Mouse (Mus musculus): ENCODE measurements at regions not wholly inside any gene's neighbourhood (a gene's known extent, or its start where the extent isn't known, plus 50 kb on each side); places are given as distances from the start of the nearest gene placed in this dataset.

DNA sequence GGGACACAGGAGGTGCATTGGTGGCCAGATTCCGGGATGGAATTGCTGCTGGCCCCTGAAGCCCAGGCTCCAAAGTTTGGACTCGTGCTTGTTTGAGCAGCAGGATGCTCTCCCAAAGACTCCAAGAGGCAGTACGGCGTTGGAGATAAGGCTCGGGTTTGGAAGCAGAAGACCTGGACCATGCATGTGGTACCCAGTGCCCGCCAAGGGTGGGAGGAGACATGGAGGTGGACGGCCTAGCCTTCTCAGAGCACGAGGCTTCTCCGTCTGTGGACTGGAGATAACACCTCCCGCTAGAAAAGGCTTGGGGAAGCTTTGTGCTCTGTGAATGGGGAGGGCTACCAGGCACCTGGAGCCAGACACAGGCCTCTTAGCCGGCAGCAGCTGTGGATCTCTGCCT lies 271.7 kb downstream of the Rps6kc1 start:
- DNase-seq, result no peak

DNA sequence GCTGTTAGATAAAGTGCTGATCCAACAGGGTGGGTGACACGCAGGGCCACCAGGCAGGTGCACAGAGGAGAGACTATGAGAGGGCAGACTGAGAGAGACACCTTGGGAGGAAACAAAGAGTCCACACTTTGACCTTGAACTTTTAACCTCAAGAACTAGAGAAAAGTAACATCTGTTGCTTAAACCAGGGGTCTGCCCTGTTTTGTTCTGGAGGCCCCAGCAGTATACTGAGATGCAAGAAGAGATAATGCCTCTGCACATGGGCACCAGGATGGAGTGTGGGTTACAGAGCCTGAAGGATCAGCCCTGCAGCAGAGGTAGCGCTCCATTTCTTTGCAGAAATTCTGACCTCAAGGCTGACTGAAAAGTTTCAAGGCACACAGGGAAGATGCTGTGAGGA lies 276.6 kb downstream of the Rps6kc1 start:
- DNase-seq, result no peak

DNA sequence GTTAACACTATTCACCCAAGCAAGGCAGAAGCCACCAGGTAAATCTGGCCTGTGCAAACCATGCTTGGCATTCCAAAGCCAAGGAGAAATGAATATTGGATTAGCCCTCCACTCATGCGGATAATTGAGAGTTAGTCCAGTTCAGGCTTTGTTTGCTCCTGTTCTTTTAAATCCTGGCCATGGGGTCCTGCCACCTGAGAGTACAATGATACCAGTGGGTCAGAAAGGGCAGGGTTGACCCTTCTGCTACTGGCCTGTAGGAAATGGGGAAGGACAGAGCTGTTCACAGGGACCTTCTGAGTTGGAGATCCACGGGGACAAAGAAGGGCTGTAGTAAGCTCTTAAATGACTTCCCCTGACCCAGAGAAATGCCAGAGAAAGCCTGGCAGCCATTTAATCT lies 279.9 kb downstream of the Rps6kc1 start:
- no peak for DNase-seq

- DNase-seq, result no peak
These were observed 281.4 kb downstream of the Rps6kc1 start for GRCm38 (mm10) chr1:190630193-190630592.

DNA sequence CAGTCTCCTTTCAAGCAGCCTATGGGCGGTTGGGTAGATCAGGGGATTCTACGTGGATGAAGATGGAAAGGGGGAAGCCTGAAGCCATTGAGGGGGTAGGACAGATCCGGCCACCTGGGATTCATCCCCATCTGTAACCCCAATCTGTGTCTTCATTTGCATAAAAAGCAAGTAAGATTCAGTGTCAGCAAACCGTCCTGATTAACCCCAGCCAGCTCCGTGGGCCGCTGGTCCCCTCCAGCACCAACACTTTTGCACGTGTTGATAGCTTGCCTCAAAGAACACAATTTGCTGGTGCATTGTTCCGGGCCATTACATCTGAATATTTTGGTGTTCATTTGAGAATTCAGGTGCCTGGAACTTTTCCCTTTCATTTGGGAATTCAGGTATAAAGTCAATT lies 287.7 kb downstream of the Rps6kc1 start:
- DNase-seq, result no peak

GRCm38 (mm10) chr1:190600425-190600824 lies 311.1 kb downstream of the Rps6kc1 start:
- no peak for DNase-seq

DNA sequence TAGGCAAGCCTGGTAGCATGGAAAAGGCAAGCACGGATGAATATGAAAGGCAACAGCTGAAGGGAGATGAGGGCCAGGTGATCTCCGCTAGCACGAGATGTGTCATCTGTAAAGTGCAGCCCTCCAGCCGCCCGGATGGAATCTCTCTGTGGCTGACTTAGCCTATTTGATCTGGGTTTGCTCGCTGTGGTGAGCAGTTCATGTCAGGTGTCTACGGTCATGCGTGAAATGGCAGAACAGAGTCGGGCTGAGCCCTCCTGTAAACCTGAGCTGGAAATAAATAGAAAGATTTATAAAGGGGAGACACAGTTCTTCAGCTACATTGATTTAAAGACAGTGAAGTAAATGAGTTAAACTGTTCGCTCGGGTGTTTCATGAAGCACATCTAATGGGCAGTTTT lies 311.9 kb downstream of the Rps6kc1 start:
- no peak for DNase-seq

- DNase-seq, result no peak
These were observed 315.4 kb downstream of the Rps6kc1 start for GRCm38 (mm10) chr1:190596209-190596608.

DNA sequence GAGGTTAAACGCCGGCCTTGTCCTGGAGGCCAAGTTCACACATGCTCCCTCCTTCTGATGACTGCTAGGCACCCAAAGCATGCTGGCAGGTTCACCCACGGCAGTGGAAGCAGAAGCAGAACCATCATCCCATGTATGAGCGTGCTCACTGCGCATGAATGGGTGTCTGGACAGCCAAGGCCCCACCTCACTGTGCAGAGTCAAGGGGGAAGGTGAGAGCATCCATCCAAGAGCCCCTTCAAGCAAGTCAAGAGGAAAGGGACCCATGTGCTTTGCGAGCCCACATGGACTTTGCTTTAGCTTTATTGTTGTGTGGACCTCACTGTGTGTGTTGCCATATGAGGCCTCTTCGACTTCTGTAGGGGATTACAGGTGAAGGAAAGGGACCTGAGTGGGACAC lies 319.9 kb downstream of the Rps6kc1 start:
- DNase-seq, result no peak

- no peak for DNase-seq
These were observed 322.0 kb downstream of the Rps6kc1 start for GRCm38 (mm10) chr1:190589586-190589985.

DNA sequence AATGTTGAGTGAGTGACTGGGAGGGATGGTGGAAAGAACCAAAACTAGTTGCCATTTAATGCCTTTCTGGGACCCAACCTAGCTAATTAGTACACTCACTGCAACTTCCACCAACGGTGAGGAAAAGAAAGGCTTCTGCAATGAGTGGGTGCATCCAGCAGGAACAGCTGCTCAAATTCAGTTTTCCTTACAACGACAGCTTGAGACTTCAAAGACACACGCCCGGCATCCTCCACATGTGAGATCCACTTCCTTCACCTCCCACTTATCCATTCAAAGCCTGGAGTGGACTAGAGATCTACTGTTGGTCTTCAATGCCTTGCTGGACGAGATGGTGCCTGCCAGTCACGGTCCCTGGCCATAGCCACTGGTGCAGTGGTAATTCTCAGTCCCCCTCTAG lies 328.3 kb downstream of the Rps6kc1 start:
- no peak for DNase-seq

- no peak for DNase-seq
These were observed 330.9 kb downstream of the Rps6kc1 start for GRCm38 (mm10) chr1:190580653-190581052.

DNA sequence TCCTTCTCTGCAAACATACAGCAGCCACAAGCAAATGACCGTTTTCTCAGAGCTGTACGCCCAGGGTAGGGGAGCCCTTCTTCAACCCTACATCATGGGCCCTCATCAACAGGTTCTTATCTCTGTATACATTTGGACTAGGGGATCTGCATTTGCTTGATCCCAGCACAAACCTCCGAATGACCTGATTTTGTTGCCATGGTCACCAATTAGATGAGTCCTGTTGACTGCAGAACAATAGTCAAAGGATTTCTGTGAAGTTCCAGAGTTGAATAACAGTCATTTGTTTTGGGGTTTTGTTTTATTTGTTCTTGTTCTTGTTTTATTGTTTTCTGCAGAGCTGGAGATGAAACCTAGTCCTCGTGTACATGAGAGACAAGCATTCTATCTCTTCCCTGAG lies 340.6 kb downstream of the Rps6kc1 start:
- no peak for DNase-seq

- no peak for DNase-seq
These were observed 341.0 kb downstream of the Rps6kc1 start for GRCm38 (mm10) chr1:190570563-190570962.

DNA sequence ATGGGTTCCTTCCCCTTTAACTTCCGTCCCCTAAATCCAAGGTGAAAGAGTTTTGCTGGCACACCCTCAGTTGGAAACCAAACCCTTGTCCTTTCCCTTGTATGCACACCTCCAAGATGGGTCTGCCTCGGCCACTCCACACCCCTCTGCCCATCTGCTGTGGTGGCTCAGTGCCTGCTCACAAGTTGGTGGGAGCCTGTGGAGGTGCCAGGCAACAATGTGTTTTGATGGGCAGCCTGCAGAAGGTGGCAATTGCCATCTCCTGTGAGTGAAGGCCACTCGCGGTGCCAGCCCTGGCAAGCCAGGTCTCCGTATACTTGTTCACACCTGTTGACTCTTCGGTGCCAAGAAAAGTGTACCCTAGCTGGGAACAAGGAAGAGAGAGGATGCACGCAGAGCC lies 344.8 kb downstream of the Rps6kc1 start:
- no peak for DNase-seq

- no peak for DNase-seq
These were observed 348.6 kb downstream of the Rps6kc1 start for GRCm38 (mm10) chr1:190562865-190563457.

DNA sequence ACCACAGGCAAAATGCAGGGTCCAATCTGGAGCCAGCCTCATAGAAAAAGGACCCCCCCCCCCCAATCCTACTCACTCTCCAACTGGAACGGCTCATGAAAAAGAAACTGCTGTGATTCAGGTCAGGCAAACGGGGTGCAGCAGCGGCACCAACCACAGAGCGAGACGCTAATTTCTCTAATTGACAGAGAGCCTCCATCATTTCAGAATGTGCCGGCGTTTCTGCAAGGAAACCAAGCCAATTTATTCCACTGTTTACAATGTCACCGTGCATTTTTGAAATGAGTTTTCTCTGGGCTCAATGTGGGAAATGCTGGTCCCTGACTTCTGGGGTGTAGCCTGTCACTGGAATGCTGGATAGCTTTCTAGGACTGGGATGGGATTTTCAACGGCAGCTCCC lies 351.5 kb downstream of the Rps6kc1 start:
- DNase-seq, result no peak

- no peak for DNase-seq
These were observed 369.7 kb downstream of the Rps6kc1 start for GRCm38 (mm10) chr1:190541892-190542291.

DNA sequence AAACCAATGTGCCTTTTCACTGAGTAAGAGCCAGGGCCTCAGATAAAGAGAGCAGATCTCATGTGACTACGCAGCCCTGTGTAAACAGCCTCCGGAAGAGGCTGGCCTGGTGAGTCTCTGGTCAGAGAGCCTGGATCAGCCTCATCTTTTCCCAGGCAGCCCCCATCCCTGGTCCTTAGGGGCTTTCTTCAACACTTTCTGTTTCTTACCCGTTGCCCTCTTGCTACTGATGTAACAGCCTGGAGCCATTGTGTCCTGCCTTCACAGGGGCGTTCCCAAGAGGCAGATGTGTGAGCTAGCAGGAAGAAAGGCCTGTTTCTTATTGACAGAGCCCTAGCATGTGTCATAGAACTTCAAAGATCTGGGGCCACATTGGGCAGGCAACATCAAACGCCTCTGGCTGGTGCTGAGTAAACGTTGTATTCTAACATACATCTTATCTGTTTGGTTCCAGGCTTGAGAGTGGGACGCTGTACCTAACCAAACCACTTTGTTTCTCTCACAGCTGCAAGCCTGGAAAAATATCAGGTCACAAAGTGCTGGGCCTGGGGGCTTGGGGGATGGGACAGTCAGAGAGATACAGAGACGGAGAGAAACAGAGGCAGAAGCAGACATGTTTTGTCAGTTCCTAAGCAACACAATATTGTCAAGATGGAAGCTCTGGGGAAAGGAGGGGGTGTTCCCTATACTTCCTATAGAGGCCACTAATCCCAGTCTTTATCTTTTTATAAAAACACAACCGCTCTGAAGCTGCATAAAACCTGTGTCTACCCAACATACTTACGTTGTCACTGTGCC lies 362.6 kb upstream of the Prox1 start:
- DNase-seq, result no peak

DNA sequence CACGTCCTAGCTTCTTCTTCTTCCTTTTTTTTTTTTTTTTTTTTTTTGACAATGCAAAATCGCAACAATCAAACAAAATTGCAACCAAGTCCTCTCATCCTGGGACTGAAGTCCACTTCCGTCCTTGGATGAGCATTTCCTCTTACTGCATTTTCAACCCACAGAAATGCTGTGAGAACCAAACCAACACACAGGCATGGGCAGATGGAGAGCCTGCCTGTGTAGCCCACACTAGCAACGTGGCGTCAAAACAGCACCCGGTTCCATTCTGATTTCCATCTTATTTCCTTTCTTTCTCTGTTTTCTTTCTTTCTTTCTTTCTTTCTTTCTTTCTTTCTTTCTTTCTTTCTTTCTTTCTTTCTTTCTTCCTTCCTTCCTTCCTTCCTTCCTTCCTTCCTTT lies 360.7 kb upstream of the Prox1 start:
- no peak for DNase-seq

GRCm38 (mm10) chr1:190530079-190530478 lies 359.6 kb upstream of the Prox1 start:
- DNase-seq, result no peak

DNA sequence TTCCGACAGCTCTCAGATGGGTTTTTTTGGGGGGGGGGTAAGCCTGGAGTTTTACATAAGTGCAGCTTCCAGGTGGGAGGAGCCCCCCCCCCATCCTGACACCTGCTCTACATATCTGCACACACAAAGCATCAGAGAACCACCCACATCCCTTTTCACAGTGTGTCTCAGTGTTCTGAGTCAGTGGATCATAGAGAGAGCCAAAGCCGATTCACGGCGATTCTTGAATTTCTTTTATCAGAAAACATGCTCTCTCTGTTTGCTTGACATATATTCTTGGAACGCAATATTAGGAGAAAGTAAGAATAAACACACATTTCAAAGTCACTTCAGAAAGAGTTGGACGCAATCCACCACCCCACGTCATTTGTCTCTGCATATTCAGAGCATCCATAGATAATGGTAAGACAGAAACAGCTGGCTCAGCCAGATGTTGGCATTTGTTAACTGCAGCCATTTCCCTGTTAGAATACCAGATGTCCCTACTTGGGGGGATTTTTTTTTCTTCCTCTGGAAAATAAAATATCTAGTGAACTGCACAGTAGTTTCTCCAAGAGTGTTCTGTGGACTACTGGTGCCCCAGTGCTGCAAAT lies 357.1 kb upstream of the Prox1 start:
- no peak for DNase-seq

DNA sequence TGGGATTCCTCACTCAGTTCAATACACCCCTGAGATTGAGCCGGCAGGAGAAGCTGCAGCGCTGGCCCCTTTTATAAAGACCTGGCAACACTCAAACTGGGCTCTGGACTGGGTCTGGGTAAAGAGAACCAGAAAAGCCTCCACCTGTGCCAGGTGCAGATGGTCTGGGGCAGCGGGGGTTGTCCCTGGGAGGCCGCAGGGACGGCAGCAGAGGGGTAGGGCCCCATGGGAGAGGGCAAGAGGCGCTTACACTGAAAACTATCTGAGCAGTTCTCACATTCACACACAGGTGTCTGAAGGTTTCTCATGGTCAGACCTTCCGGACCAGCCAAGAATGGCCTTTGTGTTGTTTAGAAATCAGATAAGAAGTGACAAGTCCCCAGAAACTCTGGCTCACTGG lies 356.1 kb upstream of the Prox1 start:
- DNase-seq, result no peak

GRCm38 (mm10) chr1:190526046-190526445 lies 355.5 kb upstream of the Prox1 start:
- DNase-seq, result no peak

All from liver (tissue).